Mouse (Mus musculus): ENCODE results near the gene Rint1. TPM values are rescaled to one million over a fixed set of nuclear protein-coding genes. Genes with fewer than 3 reads are reported as not detected.

Gene Rint1
- polyA plus RNA-seq, 1 experiment from 2014 or later = 26.0 TPM

DNA sequence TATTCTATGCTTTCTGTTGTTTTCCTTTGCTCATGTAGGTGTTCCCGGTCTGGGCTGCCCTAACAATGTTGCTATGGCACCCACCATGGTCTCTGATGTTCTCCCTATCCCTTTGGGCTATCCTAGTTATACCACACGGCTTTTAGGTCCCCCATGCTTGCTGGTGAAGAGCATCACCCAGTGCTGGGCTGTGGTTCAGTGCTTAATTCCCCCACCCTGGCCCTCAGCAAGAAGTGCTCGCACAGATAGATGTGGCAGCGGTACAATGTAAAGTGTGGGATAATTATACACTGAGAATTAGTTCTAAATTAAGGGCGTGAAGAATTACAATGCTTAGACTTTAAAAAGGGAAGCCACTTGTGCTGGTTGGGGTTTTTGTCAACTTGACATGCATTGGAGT, 78.4 kb downstream of the Rint1 start:
- no peak for ATAC-seq (replicated peaks; ENCODE audit: insufficient number of reproducible peaks, insufficient read depth, low FRiP score, low read depth)
- Histone ChIP-seq H3K9ac (no peak overlapping the region), H3K27me3 (no peaks in the 10 kb centered on the region), H3K4me3 (no peak overlapping the region), H3K27ac (no peak overlapping the region), H3K36me3 (no peaks in the 10 kb centered on the region), H3K4me2 (no peak overlapping the region), H3K9me3 (replicated peaks) (no peaks in the 10 kb centered on the region), H3K4me1 (replicated peaks) (peaks cover 22% of the 10 kb centered on the region)
- 76% methylated on average over 5 of the region's 5 CpGs for WGBS

Other genes starting within 250 kb of the Rint1 start
- gene Srpk2, start 103.1 kb upstream of the Rint1 start, polyA plus RNA-seq (2015; fragmentation: Nextera tagmentation; extraction: Ambion mirVana) = 39.7 and 40.5 TPM in 2 replicates
- gene Pus7, start 4.0 kb upstream of the Rint1 start, polyA plus RNA-seq (2015; fragmentation: Nextera tagmentation; extraction: Ambion mirVana) = 18.1 and 22.6 TPM in 2 replicates
- gene Tomm7, start 56.5 kb downstream of the Rint1 start, polyA plus RNA-seq (2015; fragmentation: Nextera tagmentation; extraction: Ambion mirVana) = 84.4 and 110 TPM in 2 replicates
- gene Fam126a, start 243.0 kb downstream of the Rint1 start, polyA plus RNA-seq (2015; fragmentation: Nextera tagmentation; extraction: Ambion mirVana) = 33.9 and 34.5 TPM in 2 replicates

Measured in heart, embryonic 15.5 days (tissue).